ENCODE assay signal across 10 mouse cellular contexts in genomic region chr11:21082711-21083110, GRCm38 (mm10). TPM values are rescaled to one million over a fixed set of nuclear protein-coding genes. Genes with fewer than 3 reads are reported as not detected.
DNase-seq lines count a peak whose midpoint lies in the region; ATAC-seq and TF ChIP-seq lines count a peak whose summit lies in the region.
"Had no signal": no experiment of that assay in that cellular context is flagged by ENCODE, and none has a peak within 500 bp of the region (broad histone marks: within the 10 kb centered on the region; RNA-seq: fewer than 3 reads in every experiment).

No protein-coding gene starts in this region.

- H3K4me1 ChIP-seq in forebrain, embryonic 15.5 days = no peaks in the 10 kb centered on the region
- H3K4me1 ChIP-seq in forebrain, embryonic 16.5 days (replicated peaks; ENCODE audit: control insufficient read depth, insufficient read depth, low read length) = no peaks in the 10 kb centered on the region
- H3K4me1 ChIP-seq: forebrain, embryonic 12.5 days had no signal

- DNase-seq in gastrocnemius, adult 2 months = peak; percentile 18
- DNase-seq in gastrocnemius, adult 18-20 months (ENCODE audit: low spot score) = no peak
- peak; percentile 26 for DNase-seq in MEL-GATA-1-ER (ENCODE audit: extremely low read depth, low read depth)
- peak; percentile 29 to 35 for DNase-seq in heart, postnatal 10 days
- peak; percentile 54 for DNase-seq in lung, postnatal 25 days (ENCODE audit: low spot score)
- DNase-seq in thymus, postnatal 4 days = no peak
- DNase-seq: kidney, postnatal 10 days had no signal

- H3K27ac ChIP-seq in gastrocnemius, adult 2 months = no peak overlapping the region
- H3K27ac ChIP-seq in forebrain, embryonic 15.5 days (replicated peaks) = no peak overlapping the region
- no peak overlapping the region for H3K27ac ChIP-seq in forebrain, embryonic 16.5 days (ENCODE audit: low read length)
- H3K27ac ChIP-seq: forebrain, embryonic 12.5 days had no signal

- no peak for ATAC-seq in forebrain, embryonic 15.5 days (replicated peaks)
- no peak for ATAC-seq in forebrain, embryonic 16.5 days

- H3K9ac ChIP-seq in forebrain, embryonic 15.5 days (replicated peaks) = no peak overlapping the region
- H3K9ac ChIP-seq in forebrain, embryonic 16.5 days (replicated peaks; ENCODE audit: low read depth, low read length) = no peak overlapping the region
- H3K9ac ChIP-seq: forebrain, embryonic 12.5 days had no signal

- H3K4me2 ChIP-seq in forebrain, embryonic 15.5 days (replicated peaks) = no peak overlapping the region
- no peak overlapping the region for H3K4me2 ChIP-seq in forebrain, embryonic 16.5 days (ENCODE audit: low read length)
- H3K4me2 ChIP-seq: forebrain, embryonic 12.5 days had no signal

- H3K9me3 ChIP-seq in forebrain, embryonic 15.5 days = no peaks in the 10 kb centered on the region
- H3K9me3 ChIP-seq in forebrain, embryonic 16.5 days (ENCODE audit: control insufficient read depth, low read length) = no peaks in the 10 kb centered on the region
- H3K9me3 ChIP-seq: forebrain, embryonic 12.5 days had no signal

- intact Hi-C loops in gastrocnemius, adult 2 months (cut with DNase I) = no loop called here
- intact Hi-C loops in heart, postnatal 10 days (cut with DNase I) = no loop called here

- no peaks in the 10 kb centered on the region for H3K36me3 ChIP-seq in forebrain, embryonic 15.5 days
- no peaks in the 10 kb centered on the region for H3K36me3 ChIP-seq in forebrain, embryonic 16.5 days (ENCODE audit: control insufficient read depth, insufficient read depth)
- H3K36me3 ChIP-seq: forebrain, embryonic 12.5 days had no signal

- no peak for TF ChIP-seq CTCF in gastrocnemius, adult 2 months (IDR thresholded peaks at IDR 0.05)

- no peak overlapping the region for H3K4me3 ChIP-seq in gastrocnemius, adult 2 months
- H3K4me3 ChIP-seq in forebrain, embryonic 15.5 days = no peak overlapping the region
- H3K4me3 ChIP-seq in forebrain, embryonic 16.5 days (replicated peaks; ENCODE audit: low read length) = no peak overlapping the region
- H3K4me3 ChIP-seq: forebrain, embryonic 12.5 days had no signal

- no peaks in the 10 kb centered on the region for H3K27me3 ChIP-seq in forebrain, embryonic 15.5 days
- H3K27me3 ChIP-seq in forebrain, embryonic 16.5 days (replicated peaks; ENCODE audit: control insufficient read depth, insufficient read depth, low read length) = no peaks in the 10 kb centered on the region
- H3K27me3 ChIP-seq: forebrain, embryonic 12.5 days had no signal

- WGBS in forebrain, embryonic 15.5 days = 71% methylated on average over 2 of the region's 2 CpGs
- whole genome bisulfite sequencing in forebrain, embryonic 16.5 days = 62% methylated on average over 2 of the region's 2 CpGs

RNA-seq across cellular contexts. Expression of gene Peli1, which starts 8.4 kb away (rescaled TPM):
- 10 to 100 TPM; 12.0 to 12.1 TPM for total RNA-seq in gastrocnemius, adult 2 months (2021)
- total RNA-seq in gastrocnemius, adult 18-20 months (2021) = 10 to 100 TPM in 1 of 2 experiments, 1 to 10 TPM in 1; 8.5 to 13.4 TPM
- 10 to 100 TPM; 21.0 to 23.3 TPM for total RNA-seq in heart, postnatal 10 days (2021)
- 118 and 121 TPM in 2 replicates for polyA plus RNA-seq in forebrain, embryonic 15.5 days (2015; fragmentation: Nextera tagmentation; extraction: Ambion mirVana)
- polyA plus RNA-seq in forebrain, embryonic 16.5 days (2015; fragmentation: Nextera tagmentation; extraction: Ambion mirVana) = 114 and 128 TPM in 2 replicates

Comparison
In these comparisons a context has a peak if more than half of its experiments do, and no peak if none do; other contexts are left out.
1. DNase-seq: peak in gastrocnemius, adult 2 months (single experiment), MEL-GATA-1-ER (single experiment), heart, postnatal 10 days (2 of 2) and lung, postnatal 25 days (single experiment); none in gastrocnemius, adult 18-20 months (single experiment) and thymus, postnatal 4 days (single experiment).